In genomic region chr11:18821384-18821783, GRCm38 (mm10) we compare ENCODE assay signal across 9 mouse cellular contexts.
DNase-seq lines count a peak whose midpoint lies in the region; ATAC-seq lines count a peak whose summit lies in the region.
"Had no signal": no experiment of that assay in that cellular context is flagged by ENCODE, and none has a peak within 500 bp of the region (broad histone marks: within the 10 kb centered on the region; RNA-seq: fewer than 3 reads in every experiment).

No protein-coding gene starts in this region.

- WGBS in kidney, embryonic 15.5 days = 46% methylated on average over 1 of the region's 1 CpGs
- 35% methylated on average over 1 of the region's 1 CpGs for WGBS in forebrain, embryonic 15.5 days

- H3K4me2 ChIP-seq in kidney, embryonic 15.5 days = no peak overlapping the region
- H3K4me2 ChIP-seq in forebrain, embryonic 15.5 days (replicated peaks) = no peak overlapping the region

- no peak overlapping the region for H3K9ac ChIP-seq in kidney, embryonic 15.5 days
- no peak overlapping the region for H3K9ac ChIP-seq in forebrain, embryonic 15.5 days (replicated peaks)

- peak; percentile 11 for DNase-seq in kidney, adult 11 months
- DNase-seq in NIH3T3 (ENCODE audit: low read depth) = peak; percentile 70
- peak; percentile 12 to 34 for DNase-seq in cerebellum, postnatal 10 days
- peak; percentile 40 for DNase-seq in lung, postnatal 10 days
- no peak for DNase-seq in thymus, postnatal 36 days
- DNase-seq in layer of hippocampus, postnatal 14 days (ENCODE audit: low spot score in 2 of 2) = no peak

- no peak overlapping the region for H3K27ac ChIP-seq in kidney, embryonic 15.5 days
- H3K27ac ChIP-seq in forebrain, embryonic 15.5 days (replicated peaks) = no peak overlapping the region

- H3K4me3 ChIP-seq in kidney, embryonic 15.5 days (replicated peaks) = no peak overlapping the region
- no peak overlapping the region for H3K4me3 ChIP-seq in forebrain, embryonic 15.5 days
- H3K4me3 ChIP-seq: megakaryocyte, embryonic 14.5 days had no signal

- ATAC-seq in kidney, embryonic 15.5 days (replicated peaks; ENCODE audit: low FRiP score) = no peak
- no peak for ATAC-seq in forebrain, embryonic 15.5 days (replicated peaks)

- H3K9me3 ChIP-seq in kidney, embryonic 15.5 days (replicated peaks) = no peaks in the 10 kb centered on the region
- H3K9me3 ChIP-seq in forebrain, embryonic 15.5 days = no peaks in the 10 kb centered on the region
- H3K9me3 ChIP-seq: megakaryocyte, embryonic 14.5 days had no signal

- no peaks in the 10 kb centered on the region for H3K4me1 ChIP-seq in kidney, embryonic 15.5 days
- no peaks in the 10 kb centered on the region for H3K4me1 ChIP-seq in forebrain, embryonic 15.5 days
- H3K4me1 ChIP-seq: megakaryocyte, embryonic 14.5 days had no signal

- H3K36me3 ChIP-seq in kidney, embryonic 15.5 days = no peaks in the 10 kb centered on the region
- no peaks in the 10 kb centered on the region for H3K36me3 ChIP-seq in forebrain, embryonic 15.5 days

- no peaks in the 10 kb centered on the region for H3K27me3 ChIP-seq in kidney, embryonic 15.5 days
- H3K27me3 ChIP-seq in forebrain, embryonic 15.5 days = no peaks in the 10 kb centered on the region
- H3K27me3 ChIP-seq: megakaryocyte, embryonic 14.5 days had no signal

Comparison
In these comparisons a context has a peak if more than half of its experiments do, and no peak if none do; other contexts are left out.
1. DNase-seq: peak in kidney, adult 11 months (single experiment), NIH3T3 (single experiment), cerebellum, postnatal 10 days (2 of 2) and lung, postnatal 10 days (single experiment); none in thymus, postnatal 36 days (0 of 2) and layer of hippocampus, postnatal 14 days (0 of 2).